Mouse (Mus musculus): ENCODE results near the gene Tmem231. TPM values are rescaled to one million over a fixed set of nuclear protein-coding genes. Genes with fewer than 3 reads are reported as not detected.

The Tmem231 gene
- polyA plus RNA-seq, 1 experiment from 2014 or later: 5.0 TPM

- Histone ChIP-seq H3K36me3 (ENCODE audit: control insufficient read depth, insufficient read depth, low read length) (no peaks in the 10 kb centered on the region), H3K27me3 (ENCODE audit: control insufficient read depth, insufficient read depth, low read length) (peaks cover 32% of the 10 kb centered on the region), H3K27ac (ENCODE audit: low read depth, low read length) (no peak within 1 kb of the TSS), H3K4me1 (ENCODE audit: control insufficient read depth, insufficient read depth, low read length) (peaks cover 3% of the 10 kb centered on the region; the same call in 1 of the 2 replicates), H3K4me3 (ENCODE audit: low read depth, low read length) (peak within 1 kb of the TSS; percentile 38), H3K4me2 (peak within 1 kb of the TSS; percentile 61), H3K9me3 (replicated peaks; ENCODE audit: control insufficient read depth, low read length) (no peaks in the 10 kb centered on the region), H3K9ac (ENCODE audit: low read depth, low read length) (peak within 1 kb of the TSS; percentile 61; the same call in 1 of the 2 replicates)
- ATAC-seq (replicated peaks; ENCODE audit: insufficient number of reproducible peaks, low FRiP score, low TSS enrichment): no peak
- 9% methylated on average over 46 of the region's 47 CpGs for WGBS (ENCODE audit: insufficient replicate concordance)
Measured at GRCm38 (mm10) chr8:111909621-111910450, 23.8 kb downstream of the Tmem231 start, which contains the start of gene Chst5. Gene Chst5, minus strand, starts transcription at chr8:111910447.

DNA sequence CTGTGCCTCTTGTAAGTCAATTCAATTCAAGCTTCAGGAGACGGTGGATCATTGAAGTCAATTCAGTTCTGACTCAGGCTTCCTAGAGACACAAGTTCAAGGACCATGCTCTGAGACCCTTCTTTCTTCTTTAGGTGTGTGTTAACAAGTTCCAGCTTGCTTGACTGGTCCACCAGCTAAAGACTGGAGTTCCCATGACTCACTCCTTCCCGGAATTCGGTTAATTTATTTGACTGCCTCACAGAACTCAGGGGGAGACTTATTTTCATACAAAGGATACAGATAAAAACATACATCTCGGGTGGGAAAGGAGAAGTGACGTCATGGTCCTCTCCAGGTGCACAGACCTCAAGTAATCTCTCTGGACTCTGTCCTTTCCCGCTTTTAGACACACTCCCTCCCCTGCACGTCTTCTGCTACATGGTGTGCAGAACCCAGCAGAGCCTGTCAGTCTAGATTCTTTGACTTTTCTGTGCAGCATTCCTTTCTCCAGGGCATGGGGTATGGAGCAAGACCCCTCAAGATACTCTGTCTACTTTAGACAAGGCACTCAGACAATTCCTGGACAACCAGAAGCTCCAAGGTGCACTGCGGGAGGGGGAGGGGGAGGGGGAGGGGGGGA lies 28.1 kb downstream of the Tmem231 start:
- no peak for ATAC-seq (replicated peaks; ENCODE audit: insufficient number of reproducible peaks, low FRiP score, low TSS enrichment)
- H3K4me1 ChIP-seq (ENCODE audit: control insufficient read depth, insufficient read depth, low read length): peaks cover 6% of the 10 kb centered on the region
- H3K9ac ChIP-seq (ENCODE audit: low read depth, low read length): no peak overlapping the region
- no peak overlapping the region for H3K27ac ChIP-seq (ENCODE audit: low read depth, low read length)
- peaks cover 16% of the 10 kb centered on the region for H3K27me3 ChIP-seq (ENCODE audit: control insufficient read depth, insufficient read depth, low read length)
- WGBS (ENCODE audit: insufficient replicate concordance): 49% methylated on average over 7 of the region's 8 CpGs
- no peaks in the 10 kb centered on the region for H3K36me3 ChIP-seq (ENCODE audit: control insufficient read depth, insufficient read depth, low read length)
- H3K4me3 ChIP-seq (ENCODE audit: low read depth, low read length): no peak overlapping the region
- no peaks in the 10 kb centered on the region for H3K9me3 ChIP-seq (replicated peaks; ENCODE audit: control insufficient read depth, low read length)
- no peak overlapping the region for H3K4me2 ChIP-seq

- 11% methylated on average over 5 of the region's 5 CpGs for WGBS (ENCODE audit: insufficient replicate concordance)
- no peak for ATAC-seq (replicated peaks; ENCODE audit: insufficient number of reproducible peaks, low FRiP score, low TSS enrichment)
- H3K36me3 ChIP-seq (ENCODE audit: control insufficient read depth, insufficient read depth, low read length): no peaks in the 10 kb centered on the region
- no peaks in the 10 kb centered on the region for H3K27me3 ChIP-seq (ENCODE audit: control insufficient read depth, insufficient read depth, low read length)
- H3K27ac ChIP-seq (ENCODE audit: low read depth, low read length): no peak overlapping the region
- H3K9me3 ChIP-seq (replicated peaks; ENCODE audit: control insufficient read depth, low read length): no peaks in the 10 kb centered on the region
- H3K4me1 ChIP-seq (ENCODE audit: control insufficient read depth, insufficient read depth, low read length): peaks cover 6% of the 10 kb centered on the region; the same call in 1 of the 2 replicates
- no peak overlapping the region for H3K4me2 ChIP-seq
- no peak overlapping the region for H3K9ac ChIP-seq (ENCODE audit: low read depth, low read length)
- H3K4me3 ChIP-seq (ENCODE audit: low read depth, low read length): no peak overlapping the region
Measured at GRCm38 (mm10) chr8:111902080-111902479, 31.6 kb downstream of the Tmem231 start.

- H3K27ac ChIP-seq (ENCODE audit: low read depth, low read length): no peak overlapping the region
- no peaks in the 10 kb centered on the region for H3K27me3 ChIP-seq (ENCODE audit: control insufficient read depth, insufficient read depth, low read length)
- peaks cover 6% of the 10 kb centered on the region; the same call in 1 of the 2 replicates for H3K4me1 ChIP-seq (ENCODE audit: control insufficient read depth, insufficient read depth, low read length)
- no peak overlapping the region for H3K9ac ChIP-seq (ENCODE audit: low read depth, low read length)
- ATAC-seq (replicated peaks; ENCODE audit: insufficient number of reproducible peaks, low FRiP score, low TSS enrichment): no peak
- no peaks in the 10 kb centered on the region for H3K9me3 ChIP-seq (replicated peaks; ENCODE audit: control insufficient read depth, low read length)
- H3K4me3 ChIP-seq (ENCODE audit: low read depth, low read length): no peak overlapping the region
- H3K4me2 ChIP-seq: no peak overlapping the region
- H3K36me3 ChIP-seq (ENCODE audit: control insufficient read depth, insufficient read depth, low read length): no peaks in the 10 kb centered on the region
- 41% methylated on average over 10 of the region's 10 CpGs for WGBS (ENCODE audit: insufficient replicate concordance)
Measured at GRCm38 (mm10) chr8:111898586-111898985, 35.1 kb downstream of the Tmem231 start.

DNA sequence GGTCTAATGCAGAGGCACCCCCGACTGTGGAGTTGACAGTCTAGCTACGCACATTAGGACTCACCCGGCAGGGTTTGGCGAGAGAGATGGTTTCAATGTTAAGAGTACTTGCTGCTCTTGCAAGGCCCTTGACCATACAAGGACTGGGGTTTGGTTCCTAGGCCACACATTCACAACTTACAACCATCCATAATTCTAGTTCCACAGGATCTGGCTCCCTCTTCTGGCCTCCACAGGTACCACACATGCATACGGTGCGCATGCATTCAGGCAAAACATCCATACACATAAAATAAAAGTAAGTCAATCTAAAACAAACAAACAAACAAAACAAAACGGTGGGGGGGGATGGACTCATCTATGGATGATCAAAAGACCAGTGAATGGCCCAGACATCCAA lies 38.7 kb downstream of the Tmem231 start:
- H3K4me3 ChIP-seq (ENCODE audit: low read depth, low read length): no peak overlapping the region

GRCm38 (mm10) chr8:111892615-111893014 lies 41.1 kb downstream of the Tmem231 start:
- Histone ChIP-seq H3K4me1 (ENCODE audit: control insufficient read depth, insufficient read depth, low read length) (peaks cover 7% of the 10 kb centered on the region; the same call in 1 of the 2 replicates), H3K36me3 (ENCODE audit: control insufficient read depth, insufficient read depth, low read length) (no peaks in the 10 kb centered on the region), H3K9me3 (replicated peaks; ENCODE audit: control insufficient read depth, low read length) (no peaks in the 10 kb centered on the region), H3K27ac (ENCODE audit: low read depth, low read length) (no peak overlapping the region), H3K4me2 (no peak overlapping the region), H3K4me3 (ENCODE audit: low read depth, low read length) (no peak overlapping the region), H3K9ac (ENCODE audit: low read depth, low read length) (no peak overlapping the region), H3K27me3 (ENCODE audit: control insufficient read depth, insufficient read depth, low read length) (peaks cover 39% of the 10 kb centered on the region)
- 36% methylated on average over 5 of the region's 5 CpGs for WGBS (ENCODE audit: insufficient replicate concordance)
- no peak for ATAC-seq (replicated peaks; ENCODE audit: insufficient number of reproducible peaks, low FRiP score, low TSS enrichment)

More for the DNA sequence above, 38.7 kb downstream of the Tmem231 start:
- Histone ChIP-seq H3K9ac (ENCODE audit: low read depth, low read length) (no peak overlapping the region), H3K4me1 (ENCODE audit: control insufficient read depth, insufficient read depth, low read length) (peaks cover 5% of the 10 kb centered on the region; the same call in 1 of the 2 replicates), H3K27ac (ENCODE audit: low read depth, low read length) (no peak overlapping the region), H3K27me3 (ENCODE audit: control insufficient read depth, insufficient read depth, low read length) (peaks cover 22% of the 10 kb centered on the region), H3K36me3 (ENCODE audit: control insufficient read depth, insufficient read depth, low read length) (no peaks in the 10 kb centered on the region), H3K4me2 (no peak overlapping the region), H3K9me3 (replicated peaks; ENCODE audit: control insufficient read depth, low read length) (no peaks in the 10 kb centered on the region)
- WGBS (ENCODE audit: insufficient replicate concordance): 88% methylated on average over 7 of the region's 7 CpGs
- ATAC-seq (replicated peaks; ENCODE audit: insufficient number of reproducible peaks, low FRiP score, low TSS enrichment): no peak

DNA sequence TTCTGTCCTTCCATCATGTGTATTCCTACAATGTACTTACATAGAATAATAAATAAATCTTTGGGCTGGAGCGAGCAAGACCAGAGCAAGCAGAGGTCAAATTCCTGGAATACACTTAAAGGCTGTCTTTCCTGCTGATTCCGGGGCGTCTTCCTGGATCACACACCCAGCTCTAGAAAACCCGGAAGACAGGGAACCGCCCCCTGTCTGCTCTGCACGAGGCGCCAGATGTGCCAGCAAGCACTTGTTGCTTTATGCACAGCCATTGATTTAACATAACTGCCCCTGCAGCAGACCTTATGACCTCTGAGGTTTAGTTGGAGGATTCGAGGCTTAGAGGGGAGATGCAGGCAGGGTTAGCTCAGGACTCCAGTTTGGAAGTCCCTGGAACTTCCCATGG lies 41.7 kb downstream of the Tmem231 start:
- no peak for ATAC-seq (replicated peaks; ENCODE audit: insufficient number of reproducible peaks, low FRiP score, low TSS enrichment)
- H3K36me3 ChIP-seq (ENCODE audit: control insufficient read depth, insufficient read depth, low read length): no peaks in the 10 kb centered on the region
- peaks cover 7% of the 10 kb centered on the region; the same call in 1 of the 2 replicates for H3K4me1 ChIP-seq (ENCODE audit: control insufficient read depth, insufficient read depth, low read length)
- H3K4me2 ChIP-seq: no peak overlapping the region
- H3K27me3 ChIP-seq (ENCODE audit: control insufficient read depth, insufficient read depth, low read length): peaks cover 39% of the 10 kb centered on the region
- H3K9me3 ChIP-seq (replicated peaks; ENCODE audit: control insufficient read depth, low read length): no peaks in the 10 kb centered on the region
- 27% methylated on average over 8 of the region's 8 CpGs for WGBS (ENCODE audit: insufficient replicate concordance)
- H3K9ac ChIP-seq (ENCODE audit: low read depth, low read length): no peak overlapping the region
- no peak overlapping the region for H3K27ac ChIP-seq (ENCODE audit: low read depth, low read length)
- H3K4me3 ChIP-seq (ENCODE audit: low read depth, low read length): no peak overlapping the region

- WGBS (ENCODE audit: insufficient replicate concordance): 56% methylated on average over 6 of the region's 6 CpGs
- Histone ChIP-seq H3K36me3 (ENCODE audit: control insufficient read depth, insufficient read depth, low read length) (no peaks in the 10 kb centered on the region), H3K4me3 (ENCODE audit: low read depth, low read length) (peak overlapping the region; percentile 28; the same call in 1 of the 2 replicates), H3K4me1 (ENCODE audit: control insufficient read depth, insufficient read depth, low read length) (peaks cover 7% of the 10 kb centered on the region; the same call in 1 of the 2 replicates), H3K27ac (ENCODE audit: low read depth, low read length) (no peak overlapping the region), H3K27me3 (ENCODE audit: control insufficient read depth, insufficient read depth, low read length) (peaks cover 42% of the 10 kb centered on the region), H3K4me2 (no peak overlapping the region), H3K9ac (ENCODE audit: low read depth, low read length) (no peak overlapping the region), H3K9me3 (replicated peaks; ENCODE audit: control insufficient read depth, low read length) (no peaks in the 10 kb centered on the region)
- no peak for ATAC-seq (replicated peaks; ENCODE audit: insufficient number of reproducible peaks, low FRiP score, low TSS enrichment)
Measured at GRCm38 (mm10) chr8:111890911-111891303, 42.8 kb downstream of the Tmem231 start.
